Mouse (Mus musculus) heart, postnatal 0 days (tissue): Measurements from ENCODE around the gene Hectd1.

Experiments used
- CTCF ChIP-seq: IDR thresholded peaks from 2 replicates; pipeline ENCODE4 v1.5.1; 2016; ENCODE audit warnings: antibody characterized with exemption, control low read depth, low read depth
- EP300 ChIP-seq: IDR thresholded peaks from 2 replicates; pipeline ENCODE4 v1.6.1; 2016; ENCODE audit warnings: antibody characterized with exemption, low read depth

DNA sequence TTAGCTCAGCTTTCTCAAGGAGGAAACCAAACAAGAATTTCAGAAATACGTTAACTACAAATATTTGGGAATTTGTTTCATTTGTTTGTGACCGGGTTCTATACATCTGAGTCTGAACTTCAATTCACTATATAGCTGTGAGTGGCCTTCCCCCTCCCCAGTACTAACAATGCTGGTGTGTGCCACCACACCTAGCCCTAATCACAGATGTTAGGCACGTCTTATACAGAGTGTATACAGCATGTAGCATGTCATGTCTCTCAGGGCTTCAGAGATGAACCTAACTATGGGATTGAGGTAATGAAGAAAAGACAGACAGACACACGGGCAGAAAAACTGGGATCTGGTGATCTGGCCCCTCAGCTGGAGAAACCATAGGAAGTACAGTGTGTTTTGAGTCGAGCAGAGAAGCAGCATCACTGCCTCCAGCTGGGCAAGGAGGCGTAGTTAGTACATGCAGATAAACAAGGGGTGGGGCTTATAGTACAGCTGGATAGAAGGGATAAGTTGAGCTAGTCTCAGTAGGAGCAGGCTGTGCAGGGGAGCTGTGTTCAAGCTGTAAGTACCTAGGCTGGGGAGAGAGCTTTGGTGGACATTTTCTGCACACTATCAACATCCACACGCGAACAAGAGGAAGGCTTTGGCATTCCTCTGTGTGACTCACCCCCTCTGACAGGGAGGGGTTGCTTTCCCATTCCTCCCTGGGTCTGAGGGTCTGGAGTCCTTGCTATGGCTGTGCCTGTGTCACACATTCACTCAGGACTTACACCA lies 129.5 kb downstream of the Hectd1 start:
- TF ChIP-seq EP300: no peak
- no peak for TF ChIP-seq CTCF
